Mouse (Mus musculus): ENCODE data around the gene Ptma.

Ptma gene

GRCm38 (mm10) chr1:86546797-86547196 lies 20.3 kb downstream of the Ptma start:
- no peak for TF ChIP-seq GATA4 (IDR thresholded peaks at IDR 0.05; ENCODE audit: insufficient replicate concordance, low read length)

- TF ChIP-seq GATA4 (IDR thresholded peaks at IDR 0.05; ENCODE audit: insufficient replicate concordance, low read length) = no peak
Observed at GRCm38 (mm10) chr1:86551299-86551698, 24.8 kb downstream of the Ptma start.

GRCm38 (mm10) chr1:86551877-86552276 lies 25.4 kb downstream of the Ptma start:
- TF ChIP-seq GATA4 (IDR thresholded peaks at IDR 0.05; ENCODE audit: insufficient replicate concordance, low read length) = no peak

GRCm38 (mm10) chr1:86555665-86556064 lies 29.1 kb downstream of the Ptma start:
- TF ChIP-seq GATA4 (IDR thresholded peaks at IDR 0.05; ENCODE audit: insufficient replicate concordance, low read length) = no peak

- TF ChIP-seq GATA4 (IDR thresholded peaks at IDR 0.05; ENCODE audit: insufficient replicate concordance, low read length) = no peak; the same call in 1 of the 2 replicates
Observed at GRCm38 (mm10) chr1:86557872-86558271, 31.3 kb downstream of the Ptma start.

GRCm38 (mm10) chr1:86559232-86559631 lies 32.7 kb downstream of the Ptma start:
- TF ChIP-seq GATA4 (IDR thresholded peaks at IDR 0.05; ENCODE audit: insufficient replicate concordance, low read length) = no peak

GRCm38 (mm10) chr1:86562663-86563062 lies 36.1 kb downstream of the Ptma start:
- no peak for TF ChIP-seq GATA4 (IDR thresholded peaks at IDR 0.05; ENCODE audit: insufficient replicate concordance, low read length)

- no peak for TF ChIP-seq GATA4 (IDR thresholded peaks at IDR 0.05; ENCODE audit: insufficient replicate concordance, low read length)
Observed at GRCm38 (mm10) chr1:86568409-86568808, 41.9 kb downstream of the Ptma start.

GRCm38 (mm10) chr1:86569292-86569860 lies 42.9 kb downstream of the Ptma start:
- TF ChIP-seq GATA4 (IDR thresholded peaks at IDR 0.05; ENCODE audit: insufficient replicate concordance, low read length) = no peak

- TF ChIP-seq GATA4 (IDR thresholded peaks at IDR 0.05; ENCODE audit: insufficient replicate concordance, low read length) = no peak
Observed at GRCm38 (mm10) chr1:86571381-86571780, 44.9 kb downstream of the Ptma start.

GRCm38 (mm10) chr1:86571941-86572340 lies 45.4 kb downstream of the Ptma start:
- TF ChIP-seq GATA4 (IDR thresholded peaks at IDR 0.05; ENCODE audit: insufficient replicate concordance, low read length) = no peak
